Mouse (Mus musculus): Measurements from ENCODE around the gene Slc6a17.

DNA sequence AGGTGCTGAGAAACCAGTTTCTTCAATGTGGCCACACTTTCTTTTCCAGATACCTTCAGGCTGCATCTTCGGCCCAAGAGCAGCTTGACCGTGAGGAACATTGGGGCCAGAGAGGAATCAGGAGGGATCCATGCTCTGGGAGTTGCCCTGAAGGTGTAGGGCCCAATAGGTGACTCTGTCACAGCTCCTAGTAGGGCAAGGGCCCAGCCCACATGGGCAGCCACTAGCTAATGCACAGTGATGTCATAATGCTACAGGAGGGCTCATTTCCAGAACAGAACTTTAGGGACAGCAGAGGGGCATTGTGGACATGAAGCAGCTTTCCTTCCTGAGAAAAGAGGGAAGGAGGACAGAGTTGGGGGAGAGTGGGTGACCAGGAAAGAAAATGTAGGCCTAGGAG lies 37.0 kb upstream of the Slc6a17 start, which contains the start of gene Ubl4b:
- TF ChIP-seq CTCF (IDR thresholded peaks at IDR 0.05 in 2 of 3, conservative IDR thresholded peaks at IDR 0.05 in 1 of 3; ENCODE audit: control insufficient read depth in 1 of 3, insufficient read depth in 1 of 3, low read depth in 2 of 3, low read length in 3 of 3, poor library complexity in 1 of 3, severe bottlenecking in 1 of 3) (no peak), EP300 (IDR thresholded peaks at IDR 0.05; ENCODE audit: low read depth in 1 of 2, low read length in 2 of 2) (no peak), POLR2A (IDR thresholded peaks at IDR 0.05; ENCODE audit: control insufficient read depth in 1 of 2, insufficient read depth in 1 of 2, low read depth in 1 of 2, low read length in 2 of 2, poor library complexity in 1 of 2) (no peak), MXI1 (IDR thresholded peaks at IDR 0.05; ENCODE audit: low read depth, low read length) (no peak), MAZ (IDR thresholded peaks at IDR 0.05; ENCODE audit: low read depth, low read length) (no peak), CHD2 (IDR thresholded peaks at IDR 0.05; ENCODE audit: low read length) (no peak)
